Mouse (Mus musculus) right cerebral cortex, adult 2 months (tissue): ENCODE measurements around the gene Rhox3a.
"Not testable (repeated sequence)": the region's sequence is repeated elsewhere in the genome, so short reads cannot be mapped to it uniquely, and the experiment has no call there.

ENCODE experiments used
- DNase-seq, 2 experiments: peaks; one replicate each; pipeline ENCODE4 v3.0.0; 2021 to 2022; ENCODE audit warnings: low spot score in 2 of 2

The Rhox3a gene

GRCm38 (mm10) chrX:37249619-37250018, at the start of gene Rhox3a:
Rhox3a (plus strand) TSS chrX:37249919.
- not testable (repeated sequence) for DNase-seq

- no peak for DNase-seq
Measured at GRCm38 (mm10) chrX:37210941-37211340, 38.8 kb upstream of the Rhox3a start, which contains the start of gene Gm9. Gm9 (minus strand) TSS chrX:37211041.

GRCm38 (mm10) chrX:37222158-37222557, 27.6 kb upstream of the Rhox3a start, which contains the start of gene Rhox1:
Rhox1 (minus strand) TSS chrX:37222258.
- DNase-seq, result not testable (repeated sequence)

- not testable (repeated sequence) for DNase-seq
Measured at GRCm38 (mm10) chrX:37244676-37245075, 5.0 kb upstream of the Rhox3a start, which contains the start of gene Rhox2a. Rhox2a (plus strand) TSS chrX:37244976.

GRCm38 (mm10) chrX:37265038-37265437, 15.3 kb downstream of the Rhox3a start, which contains the start of gene Rhox4a:
Rhox4a (plus strand) TSS chrX:37265338.
- DNase-seq, result not testable (repeated sequence)
